Mouse (Mus musculus) T-helper 17 cell (primary cell): ENCODE data around the gene Lepr.
"Not testable (repeated sequence)": the region's sequence is repeated elsewhere in the genome, so short reads cannot be mapped to it uniquely, and the experiment has no call there.

ENCODE experiments used
- in situ Hi-C, 2 experiments: fragments of 300-600 bp; cut with MboI, MseI; formaldehyde crosslinking; loops; 1 replicate in 1 of 2; 2 replicates in 1 of 2; pipeline ENCODE4 v1.15.1; 2025; ENCODE audit warnings: high pct_unique_total_duplicates in 2 of 2

The Lepr gene

GRCm38 (mm10) chr4:101715302-101715701 is 1.9 kb upstream of the Lepr start:
- in situ Hi-C loops = no loop called here

GRCm38 (mm10) chr4:101715805-101716204 is 1.4 kb upstream of the Lepr start:
- in situ Hi-C loops = no loop called here

GRCm38 (mm10) chr4:101718991-101719580 is 1.9 kb downstream of the Lepr start:
- in situ Hi-C loops = no loop called here

GRCm38 (mm10) chr4:101721705-101722104 is 4.5 kb downstream of the Lepr start:
- in situ Hi-C loops = no loop called here

GRCm38 (mm10) chr4:101741973-101742372 is 24.8 kb downstream of the Lepr start:
- in situ Hi-C loops = no loop called here

GRCm38 (mm10) chr4:101745534-101745933 is 28.3 kb downstream of the Lepr start:
- in situ Hi-C loops = no loop called here

GRCm38 (mm10) chr4:101760490-101760889 is 43.3 kb downstream of the Lepr start:
- in situ Hi-C loops = no loop called here

GRCm38 (mm10) chr4:101843923-101844322 is 126.7 kb downstream of the Lepr start, which contains the start of gene B020004J07Rik:
TSS of gene B020004J07Rik (minus strand) at chr4:101844023.
- in situ Hi-C loops = not testable (repeated sequence)

GRCm38 (mm10) chr4:101850908-101851307 is 133.7 kb downstream of the Lepr start:
- in situ Hi-C loops = no loop called here

- in situ Hi-C loops = no loop called here
Observed at GRCm38 (mm10) chr4:101860873-101861272, 143.7 kb downstream of the Lepr start.

GRCm38 (mm10) chr4:101862289-101862688 is 145.1 kb downstream of the Lepr start:
- in situ Hi-C loops = no loop called here
